Mouse (Mus musculus): ENCODE data around the gene Srsf2. TPM values are rescaled to one million over a fixed set of nuclear protein-coding genes. Genes with fewer than 3 reads are reported as not detected.

Srsf2 gene
- polyA plus RNA-seq, 1 experiment from 2014 or later = 413 TPM

DNA sequence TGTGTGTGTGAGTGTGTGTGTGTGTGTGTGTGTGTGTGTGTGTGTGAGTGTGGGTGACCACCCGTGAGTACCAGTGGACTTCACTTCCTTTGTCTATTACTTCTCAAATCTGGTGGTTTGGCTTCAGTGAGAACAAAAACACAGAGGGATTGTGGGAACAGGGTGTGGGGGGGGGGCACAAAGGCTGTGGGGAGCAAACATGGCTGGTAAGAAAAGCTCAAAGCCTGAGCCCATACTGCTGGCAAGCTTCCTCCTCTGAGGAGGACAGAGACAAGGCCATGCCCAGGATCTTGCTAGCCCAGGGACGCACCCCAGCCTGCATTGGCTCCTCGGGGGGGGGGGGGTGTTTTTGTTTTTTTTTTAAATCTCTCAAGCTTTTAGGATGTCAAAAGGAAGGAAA is 45.4 kb downstream of the Srsf2 start:
- Histone ChIP-seq H3K9me3 (replicated peaks) (no peaks in the 10 kb centered on the region), H3K36me3 (replicated peaks) (no peaks in the 10 kb centered on the region), H3K4me1 (replicated peaks) (peaks cover 11% of the 10 kb centered on the region), H3K4me3 (replicated peaks) (no peak overlapping the region), H3K27me3 (peaks cover 13% of the 10 kb centered on the region), H3K27ac (replicated peaks) (no peak overlapping the region), H3K9ac (no peak overlapping the region), H3K4me2 (no peak overlapping the region)
- 49% methylated on average over 3 of the region's 3 CpGs for WGBS (ENCODE audit: insufficient replicate concordance)
- ATAC-seq (ENCODE audit: insufficient read depth) = no peak

DNA sequence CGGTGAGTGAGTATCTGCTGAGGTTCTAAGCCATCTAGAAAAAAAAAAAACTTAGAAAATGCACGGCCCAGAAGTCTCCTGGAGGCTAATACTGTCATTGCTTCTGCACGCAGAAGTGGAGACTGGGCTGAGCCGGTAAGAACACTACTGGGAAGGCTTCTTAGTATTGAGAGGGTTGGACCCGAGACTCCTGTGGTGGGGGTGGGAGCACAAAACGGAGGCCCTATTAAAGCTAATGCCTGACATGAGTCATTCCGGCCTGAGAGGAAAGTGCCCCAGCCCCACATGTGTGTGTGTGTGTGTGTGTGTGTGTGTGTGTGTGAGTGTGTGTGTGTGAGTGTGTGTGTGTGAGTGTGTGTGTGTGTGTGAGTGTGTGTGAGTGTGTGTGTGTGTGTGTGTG is 45.8 kb downstream of the Srsf2 start:
- H3K4me2 ChIP-seq = no peak overlapping the region
- 54% methylated on average over 7 of the region's 7 CpGs for WGBS (ENCODE audit: insufficient replicate concordance)
- ATAC-seq (ENCODE audit: insufficient read depth) = no peak
- H3K9ac ChIP-seq = no peak overlapping the region
- peaks cover 13% of the 10 kb centered on the region for H3K27me3 ChIP-seq
- H3K36me3 ChIP-seq (replicated peaks) = no peaks in the 10 kb centered on the region
- H3K4me3 ChIP-seq (replicated peaks) = no peak overlapping the region
- no peaks in the 10 kb centered on the region for H3K9me3 ChIP-seq (replicated peaks)
- peaks cover 11% of the 10 kb centered on the region for H3K4me1 ChIP-seq (replicated peaks)
- no peak overlapping the region for H3K27ac ChIP-seq (replicated peaks)

GRCm38 (mm10) chr11:116806136-116807071 is 46.5 kb downstream of the Srsf2 start:
- peaks cover 10% of the 10 kb centered on the region for H3K27me3 ChIP-seq
- 67% methylated on average over 15 of the region's 15 CpGs for WGBS (ENCODE audit: insufficient replicate concordance)
- H3K4me3 ChIP-seq (replicated peaks) = no peak overlapping the region
- peaks cover 7% of the 10 kb centered on the region for H3K4me1 ChIP-seq (replicated peaks)
- H3K9me3 ChIP-seq (replicated peaks) = no peaks in the 10 kb centered on the region
- no peak overlapping the region for H3K27ac ChIP-seq (replicated peaks)
- no peak overlapping the region for H3K4me2 ChIP-seq
- no peak for ATAC-seq (ENCODE audit: insufficient read depth)
- H3K36me3 ChIP-seq (replicated peaks) = no peaks in the 10 kb centered on the region
- H3K9ac ChIP-seq = no peak overlapping the region

- H3K4me2 ChIP-seq = no peak overlapping the region
- H3K4me1 ChIP-seq (replicated peaks) = no peaks in the 10 kb centered on the region
- H3K9me3 ChIP-seq (replicated peaks) = no peaks in the 10 kb centered on the region
- H3K27ac ChIP-seq (replicated peaks) = no peak overlapping the region
- no peak for ATAC-seq (ENCODE audit: insufficient read depth)
- H3K27me3 ChIP-seq = no peaks in the 10 kb centered on the region
- H3K9ac ChIP-seq = no peak overlapping the region
- H3K4me3 ChIP-seq (replicated peaks) = no peak overlapping the region
- no peaks in the 10 kb centered on the region for H3K36me3 ChIP-seq (replicated peaks)
- WGBS (ENCODE audit: insufficient replicate concordance) = 57% methylated on average over 5 of the region's 5 CpGs
Observed at GRCm38 (mm10) chr11:116802709-116803108, 50.2 kb downstream of the Srsf2 start.

GRCm38 (mm10) chr11:116801106-116801505 is 51.8 kb downstream of the Srsf2 start:
- Histone ChIP-seq H3K4me2 (no peak overlapping the region), H3K36me3 (replicated peaks) (no peaks in the 10 kb centered on the region), H3K27me3 (no peaks in the 10 kb centered on the region), H3K9me3 (replicated peaks) (no peaks in the 10 kb centered on the region), H3K27ac (replicated peaks) (no peak overlapping the region), H3K9ac (no peak overlapping the region), H3K4me1 (replicated peaks) (no peaks in the 10 kb centered on the region), H3K4me3 (replicated peaks) (no peak overlapping the region)
- no peak for ATAC-seq (ENCODE audit: insufficient read depth)
- 59% methylated on average over 5 of the region's 5 CpGs for WGBS (ENCODE audit: insufficient replicate concordance)

Other genes with a start within 250 kb of the Srsf2 start
- 7.2 and 7.5 TPM in 2 replicates for gene Rhbdf2, start 226.1 kb downstream of the Srsf2 start, polyA plus RNA-seq (2015; fragmentation: Nextera tagmentation; extraction: Ambion mirVana)
- gene Prcd, start 199.6 kb downstream of the Srsf2 start, polyA plus RNA-seq (2015; fragmentation: Nextera tagmentation; extraction: Ambion mirVana) = 0.16 and 0.29 TPM in 2 replicates
- gene Cygb, start 198.8 kb downstream of the Srsf2 start, polyA plus RNA-seq (2015; fragmentation: Nextera tagmentation; extraction: Ambion mirVana) = 0.84 and 1.0 TPM in 2 replicates
- not detected in 2 replicates for gene St6galnac1, start 77.6 kb downstream of the Srsf2 start, polyA plus RNA-seq (2015; fragmentation: Nextera tagmentation; extraction: Ambion mirVana)
- 1.3 and 1.8 TPM in 2 replicates for gene Mxra7, start 25.0 kb downstream of the Srsf2 start, polyA plus RNA-seq (2015; fragmentation: Nextera tagmentation; extraction: Ambion mirVana)
- 31.7 and 36.6 TPM in 2 replicates for gene Mettl23, start 9.8 kb downstream of the Srsf2 start, polyA plus RNA-seq (2015; fragmentation: Nextera tagmentation; extraction: Ambion mirVana)
- 27.4 and 29.8 TPM in 2 replicates for gene Jmjd6, start 9.6 kb downstream of the Srsf2 start, polyA plus RNA-seq (2015; fragmentation: Nextera tagmentation; extraction: Ambion mirVana)
- 9.4 and 11.8 TPM in 2 replicates for gene Mfsd11, start 654 bp downstream of the Srsf2 start, polyA plus RNA-seq (2015; fragmentation: Nextera tagmentation; extraction: Ambion mirVana)
- not detected in 2 replicates for gene Mgat5b, start 65.8 kb upstream of the Srsf2 start, polyA plus RNA-seq (2015; fragmentation: Nextera tagmentation; extraction: Ambion mirVana)

Data from liver, embryonic 15.5 days (tissue).